Mouse (Mus musculus) right cerebral cortex, postnatal 14 days (tissue): ENCODE measurements around the gene Th.
A peak's percentile ranks its signal among the peaks of the same experiment; 100 is the strongest.

Experiments used
- DNase-seq: peaks from one replicate; pipeline ENCODE4 v3.0.0; 2022

The Th gene

DNA sequence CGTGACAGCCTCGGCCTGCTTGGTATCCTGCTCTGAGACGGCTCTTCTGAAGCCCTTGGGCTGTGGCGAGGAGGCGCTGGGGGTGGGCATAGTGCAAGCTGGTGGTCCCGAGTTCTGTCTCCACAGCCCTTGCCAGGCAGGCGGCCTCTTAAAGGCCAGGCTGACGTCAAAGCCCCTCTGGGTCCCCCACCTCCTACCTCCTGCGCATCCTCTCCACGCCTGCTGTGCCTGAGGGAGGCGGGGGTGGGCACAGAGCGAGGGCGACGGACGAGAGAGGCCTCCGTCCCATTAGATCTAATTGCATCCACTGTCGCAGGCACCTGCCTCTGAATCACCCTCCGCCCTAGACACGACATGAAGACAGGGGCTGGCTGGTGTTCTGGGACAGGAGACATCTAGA, 31.1 kb downstream of the Th start:
- no peak for DNase-seq

DNA sequence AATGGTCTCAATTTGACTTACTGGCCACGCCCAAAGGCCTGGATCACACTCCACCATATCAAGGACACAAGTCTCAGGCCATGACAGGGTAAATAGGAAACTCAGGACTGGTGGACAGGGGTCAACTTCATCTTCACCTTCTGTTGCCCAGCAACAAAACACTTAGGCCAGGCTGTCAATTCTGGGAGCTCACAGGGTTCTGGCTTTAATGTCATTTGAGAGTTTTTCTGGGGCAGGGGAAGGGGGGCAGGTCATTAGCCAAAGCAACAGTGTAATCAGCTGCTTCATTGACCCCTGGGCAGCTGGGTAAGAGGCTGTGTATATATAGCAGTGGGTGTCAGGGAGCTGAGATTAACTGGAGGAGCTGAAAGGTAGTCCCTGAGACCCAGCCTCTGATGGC, 33.5 kb downstream of the Th start:
- no peak for DNase-seq

DNA sequence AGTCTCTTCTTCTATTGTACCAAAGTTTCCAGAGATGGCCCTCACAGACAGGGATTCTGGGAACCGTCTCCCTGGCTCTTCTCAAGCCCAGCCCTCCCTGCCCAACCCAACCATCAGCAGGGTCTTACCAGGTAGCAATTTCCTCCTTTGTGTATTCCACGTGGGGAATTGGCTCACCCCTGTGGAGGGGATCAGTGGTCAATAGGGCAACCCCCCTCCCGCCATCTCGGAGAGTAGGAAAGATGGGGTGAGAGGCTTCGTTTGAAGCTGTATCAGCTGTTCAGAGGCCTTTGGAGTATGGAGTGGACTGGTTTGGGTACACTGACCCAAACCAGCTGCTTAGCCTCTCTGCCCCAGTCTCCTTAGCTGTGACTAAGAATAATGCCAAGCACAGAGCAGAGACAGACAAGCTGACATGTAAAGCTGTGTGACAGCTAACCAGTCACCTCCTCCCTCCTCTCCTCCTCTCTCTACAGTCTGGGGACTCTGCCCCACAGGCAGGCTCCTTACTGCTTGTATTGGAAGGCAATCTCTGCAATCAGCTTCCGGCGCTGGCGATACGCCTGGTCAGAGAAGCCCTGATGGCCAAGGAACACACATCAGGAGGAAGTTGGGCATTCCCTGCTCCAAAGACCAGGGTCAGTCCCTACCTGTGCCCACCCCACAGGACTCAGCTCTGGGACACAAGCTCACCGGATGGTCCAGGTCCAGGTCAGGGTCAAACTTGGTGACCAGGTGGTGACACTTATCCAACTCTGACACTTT, 34.8 kb downstream of the Th start:
- DNase-seq, result no peak

DNA sequence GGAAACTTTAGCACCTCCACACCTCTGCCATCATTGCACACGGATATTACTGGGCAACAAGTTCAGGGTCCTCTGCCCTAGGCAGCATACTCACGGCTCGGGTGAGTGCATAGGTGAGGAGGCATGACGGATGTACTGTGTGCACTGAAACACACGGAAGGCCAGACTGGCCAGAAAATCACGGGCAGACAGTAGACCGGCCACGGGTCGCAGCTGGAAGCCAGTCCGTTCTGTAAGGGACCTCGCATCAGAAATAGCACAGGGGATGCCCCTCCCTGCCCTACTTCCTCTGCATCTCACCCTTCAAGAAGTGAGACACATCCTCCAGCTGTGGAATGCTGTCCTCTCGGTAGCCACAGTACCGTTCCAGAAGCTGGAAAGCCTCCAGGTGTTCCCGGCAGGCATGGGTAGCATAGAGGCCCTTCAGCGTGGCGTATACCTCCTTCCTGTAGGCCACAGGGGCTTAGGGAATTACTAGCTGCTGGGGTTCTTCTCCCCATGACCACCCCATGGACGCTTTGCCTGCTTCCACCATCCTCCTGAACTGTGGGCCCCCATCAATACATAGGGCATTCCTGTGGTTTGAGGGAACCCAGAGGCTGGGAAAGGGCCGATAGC, 35.6 kb downstream of the Th start:
- no peak for DNase-seq

DNA sequence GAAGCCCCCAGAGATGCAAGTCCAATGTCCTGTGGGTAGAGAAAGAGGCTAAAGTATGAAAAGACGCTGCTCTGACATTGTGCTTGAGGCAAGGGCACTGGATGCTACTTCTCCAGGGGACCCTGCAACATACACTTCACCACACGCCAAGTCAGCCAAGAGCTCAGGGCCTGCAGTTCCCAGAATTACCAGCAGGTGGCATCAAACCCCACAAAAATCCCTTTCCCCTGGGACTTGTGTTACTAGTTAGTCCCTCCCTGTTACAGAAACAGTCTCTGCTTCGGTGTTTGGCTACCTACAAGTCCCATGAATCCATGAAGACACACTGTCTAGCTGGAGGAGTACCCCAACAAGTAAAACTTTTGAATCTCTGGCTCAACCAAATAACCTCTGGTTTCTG, 36.3 kb downstream of the Th start:
- DNase-seq, result peak; percentile 71

DNA sequence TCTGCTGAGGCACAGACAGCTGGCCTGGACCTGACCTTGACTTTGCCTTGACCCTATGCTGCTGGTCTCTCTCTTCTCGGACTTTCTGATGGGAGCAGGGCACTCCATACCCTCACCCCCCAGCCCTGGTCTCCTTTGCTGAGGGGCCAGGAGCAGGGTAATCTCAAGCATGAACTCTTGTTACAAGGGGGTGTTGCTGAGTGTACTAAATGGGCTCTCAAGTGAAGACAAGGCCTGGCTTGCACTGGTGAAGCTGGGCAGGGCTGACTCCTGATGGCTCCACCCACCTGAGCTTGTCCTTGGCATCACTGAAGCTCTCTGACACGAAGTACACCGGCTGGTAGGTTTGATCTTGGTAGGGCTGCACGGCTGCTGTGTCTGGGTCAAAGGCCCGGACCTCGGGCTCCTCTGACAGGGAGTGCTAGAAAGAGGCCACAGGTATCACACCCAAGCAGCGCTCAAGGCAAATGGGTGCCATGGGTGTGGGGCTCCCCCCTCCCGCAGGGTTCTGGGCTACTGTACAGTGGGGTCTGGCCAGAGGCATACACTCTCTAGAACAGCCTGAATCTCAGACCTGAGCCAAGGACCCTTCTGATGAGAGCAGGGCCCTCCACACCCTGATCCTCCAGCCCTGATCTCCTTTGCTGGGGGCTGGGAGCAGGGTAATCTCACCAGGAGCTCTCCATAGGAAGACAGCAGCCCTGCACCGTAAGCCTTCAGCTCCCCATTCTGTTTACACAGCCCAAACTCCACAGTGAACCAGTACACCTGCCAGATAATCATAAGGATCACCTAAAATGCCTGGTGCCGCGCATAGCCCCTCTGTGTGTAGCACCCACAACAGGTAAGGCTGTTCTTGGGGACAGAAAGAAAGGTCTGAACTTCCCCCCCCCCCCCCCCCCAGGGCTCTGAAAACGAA, 36.9 kb downstream of the Th start:
- no peak for DNase-seq

- no peak for DNase-seq
These were observed 37.6 kb downstream of the Th start for GRCm38 (mm10) chr7:142893296-142893695.

GRCm38 (mm10) chr7:142869419-142870163, 61.3 kb downstream of the Th start:
- DNase-seq, result no peak

GRCm38 (mm10) chr7:142850681-142851080, 80.2 kb downstream of the Th start:
- DNase-seq, result no peak
